Mouse (Mus musculus) spleen, adult 2 months (tissue): ENCODE data around the gene Acaca. TPM values are rescaled to one million over a fixed set of nuclear protein-coding genes. Genes with fewer than 3 reads are reported as not detected.

Source experiments
- DNase-seq, 2 experiments: peaks; one replicate each; pipeline versions ENCODE4 v3.0.0 to v3.0.0-alpha.2; 2012 to 2021; ENCODE audit warnings: low spot score in 2 of 2, low read depth in 1 of 2
- H3K27ac ChIP-seq: fragments of 200-500 bp; 2 replicates; pipeline ENCODE4 v1.5.1; 2012; ENCODE audit warnings: low read length, inconsistent platforms; ENCODE audit not compliant: insufficient read depth
- H3K27me3 ChIP-seq: fragments of 200-500 bp; 2 replicates; pipeline ENCODE4 v1.6.1; 2012; ENCODE audit warnings: mild to moderate bottlenecking, moderate library complexity, low read length, inconsistent platforms; ENCODE audit not compliant: control insufficient read depth, insufficient read depth
- H3K36me3 ChIP-seq: fragments of 200-500 bp; 2 replicates; pipeline ENCODE4 v1.6.1; 2012; ENCODE audit warnings: mild to moderate bottlenecking, low read length, inconsistent platforms; ENCODE audit not compliant: control insufficient read depth, insufficient read depth
- H3K4me1 ChIP-seq: fragments of 200-500 bp; 2 replicates; pipeline ENCODE4 v1.6.1; 2011; ENCODE audit warnings: inconsistent platforms; ENCODE audit not compliant: control insufficient read depth, insufficient read depth, insufficient read length
- H3K4me3 ChIP-seq: fragments of 200-500 bp; 2 replicates; pipeline ENCODE4 v1.5.1; 2011; ENCODE audit warnings: mild to moderate bottlenecking, inconsistent platforms; ENCODE audit not compliant: insufficient read depth, insufficient read length; ENCODE audit errors: extremely low read depth
- CTCF ChIP-seq: fragments of 200-500 bp; IDR thresholded peaks from 2 replicates; pipeline ENCODE4 v1.5.1; 2011; ENCODE audit warnings: mild to moderate bottlenecking, inconsistent platforms; ENCODE audit not compliant: insufficient read depth, insufficient read length, insufficient replicate concordance; ENCODE audit errors: extremely low read depth
- POLR2A ChIP-seq: fragments of 200-500 bp; IDR thresholded peaks from 2 replicates; pipeline ENCODE4 v1.6.1; 2011; ENCODE audit warnings: low read depth, low read length, inconsistent platforms
- WGBS: fragments of 180-500 bp; shearing (Covaris S2); methylation state at CpG from one replicate; pipeline ENCODE4 v1.1.7; 2018; 5-methylcytosine and 5-hydroxymethylcytosine counted together
- polyA plus RNA-seq: library from polyadenylated mRNA; depleted of rRNA; stranded (reverse); fragments of >200 nt; gene quantifications from 2 replicates; pipeline ENCODE4 v1.2.3, GENCODE M21; 2012

Gene Acaca
- polyA plus RNA-seq, 1 experiment = 3.9 TPM

GRCm38 (mm10) chr11:84420779-84421178, 291.3 kb downstream of the Acaca start:
- Histone ChIP-seq H3K27ac (no peak overlapping the region), H3K36me3 (0 out of 2 replicates have a peak, but pooled peaks cover 4% of the 10 kb centered on the region), H3K4me3 (no peak overlapping the region), H3K4me1 (no peaks in the 10 kb centered on the region), H3K27me3 (no peaks in the 10 kb centered on the region)
- WGBS = 94% methylated on average over 6 of the region's 6 CpGs
- TF ChIP-seq POLR2A = no peak
- TF ChIP-seq CTCF = no peak
- no peak for DNase-seq

DNA sequence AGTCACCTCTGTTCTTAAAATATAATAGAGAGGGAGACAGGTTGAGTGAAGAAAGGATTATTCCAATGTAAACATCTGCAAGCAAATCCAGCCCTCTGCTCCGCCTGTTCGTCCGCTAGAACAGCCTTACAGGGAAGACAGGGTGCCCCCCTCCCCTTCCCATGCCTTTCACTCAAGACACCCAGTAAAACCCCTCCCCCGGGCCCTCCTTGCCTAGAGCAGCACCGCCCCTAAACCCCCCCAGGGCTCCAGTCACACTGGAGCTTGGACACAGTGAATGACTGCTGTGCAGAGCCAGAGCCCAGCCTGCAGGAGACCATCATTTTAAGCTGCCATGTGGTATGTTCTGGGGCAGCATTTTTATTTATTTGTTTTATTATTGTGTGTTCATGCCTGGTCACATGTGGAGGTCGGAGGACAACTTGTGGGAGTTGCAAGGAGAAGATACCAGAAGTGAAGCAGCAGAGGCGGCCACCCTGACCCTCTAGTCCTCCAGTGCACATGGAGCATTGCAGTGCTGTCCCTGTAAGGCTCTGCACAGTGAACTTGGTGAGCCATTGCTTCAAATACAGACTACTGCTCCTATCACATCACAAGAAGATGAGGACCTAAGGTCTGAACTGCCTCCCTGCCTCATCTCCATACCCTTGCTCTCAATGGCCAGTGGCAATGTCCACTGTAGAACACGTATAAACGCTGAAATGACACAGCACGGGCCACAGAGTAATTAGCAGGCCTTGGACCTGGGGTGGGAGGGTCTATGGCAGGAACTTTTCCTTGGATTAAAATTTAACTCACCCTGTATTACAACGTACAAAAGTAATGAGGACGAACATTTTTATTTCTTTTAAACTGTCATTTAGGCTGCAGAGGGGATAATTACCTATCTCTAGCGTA, 296.5 kb downstream of the Acaca start:
- TF ChIP-seq CTCF = no peak
- no peak for TF ChIP-seq POLR2A
- 93% methylated on average over 13 of the region's 13 CpGs for WGBS

GRCm38 (mm10) chr11:84426633-84426998, 297.1 kb downstream of the Acaca start:
- H3K4me3 ChIP-seq = no peak overlapping the region
- no peak for DNase-seq
- H3K27ac ChIP-seq = no peak overlapping the region
- H3K36me3 ChIP-seq = peaks cover 9% of the 10 kb centered on the region; the same call in 1 of the 2 replicates
- no peaks in the 10 kb centered on the region for H3K27me3 ChIP-seq
- TF ChIP-seq POLR2A (no peak), CTCF (no peak)
- no peaks in the 10 kb centered on the region for H3K4me1 ChIP-seq
- WGBS = 93% methylated on average over 5 of the region's 5 CpGs

More for the DNA sequence above, 296.5 kb downstream of the Acaca start:
- H3K4me3 ChIP-seq = no peak overlapping the region
- no peaks in the 10 kb centered on the region for H3K27me3 ChIP-seq
- H3K36me3 ChIP-seq = peaks cover 5% of the 10 kb centered on the region; the same call in 1 of the 2 replicates
- no peak overlapping the region for H3K27ac ChIP-seq
- H3K4me1 ChIP-seq = no peaks in the 10 kb centered on the region
- DNase-seq = no peak

GRCm38 (mm10) chr11:84429581-84429980, 300.1 kb downstream of the Acaca start:
- peaks cover 8% of the 10 kb centered on the region; the same call in 1 of the 2 replicates for H3K36me3 ChIP-seq
- no peak overlapping the region for H3K4me3 ChIP-seq
- peak; percentile 20; the same call in 1 of the 2 replicates for TF ChIP-seq CTCF
- TF ChIP-seq POLR2A = no peak
- H3K4me1 ChIP-seq = no peaks in the 10 kb centered on the region
- H3K27me3 ChIP-seq = no peaks in the 10 kb centered on the region
- no peak overlapping the region for H3K27ac ChIP-seq
- peak in 1 of 2 experiments; percentile 9 for DNase-seq
- WGBS = 92% methylated on average over 1 of the region's 1 CpGs

DNA sequence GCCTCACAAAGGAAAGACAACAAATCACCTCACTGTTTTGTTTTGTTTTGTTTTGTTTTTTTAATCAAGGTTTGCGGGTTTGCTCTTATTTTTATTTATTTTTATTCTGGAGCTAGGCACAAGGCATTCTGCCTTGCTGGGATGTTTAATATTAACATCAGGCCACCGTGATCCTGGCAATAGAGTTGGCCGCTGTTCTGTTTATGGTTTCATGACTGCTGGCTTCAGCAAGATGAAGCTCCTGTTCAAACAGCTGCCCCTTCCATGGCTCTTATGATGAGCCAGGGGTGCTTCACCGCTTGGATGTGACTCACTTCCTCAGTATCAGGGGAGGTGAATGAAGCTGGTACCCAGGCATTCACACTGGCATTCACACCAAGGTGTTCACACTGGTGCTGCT, 300.9 kb downstream of the Acaca start:
- no peak for DNase-seq
- Histone ChIP-seq H3K4me3 (no peak overlapping the region), H3K4me1 (no peaks in the 10 kb centered on the region), H3K27ac (no peak overlapping the region), H3K36me3 (peaks cover 8% of the 10 kb centered on the region; the same call in 1 of the 2 replicates), H3K27me3 (no peaks in the 10 kb centered on the region)
- TF ChIP-seq POLR2A (no peak), CTCF (no peak)
- WGBS = 92% methylated on average over 4 of the region's 4 CpGs

- 88% methylated on average over 6 of the region's 6 CpGs for WGBS
- TF ChIP-seq CTCF = no peak
- no peak for TF ChIP-seq POLR2A
- H3K4me3 ChIP-seq = no peak overlapping the region
- no peak for DNase-seq
- no peaks in the 10 kb centered on the region for H3K4me1 ChIP-seq
- peaks cover 12% of the 10 kb centered on the region for H3K36me3 ChIP-seq
- no peak overlapping the region for H3K27ac ChIP-seq
- H3K27me3 ChIP-seq = no peaks in the 10 kb centered on the region
Measured at GRCm38 (mm10) chr11:84434879-84435278, 305.4 kb downstream of the Acaca start.

- H3K36me3 ChIP-seq = peaks cover 14% of the 10 kb centered on the region
- no peak overlapping the region for H3K4me3 ChIP-seq
- no peak for TF ChIP-seq CTCF
- TF ChIP-seq POLR2A = no peak
- DNase-seq = no peak
- no peaks in the 10 kb centered on the region for H3K27me3 ChIP-seq
- no peaks in the 10 kb centered on the region for H3K4me1 ChIP-seq
- H3K27ac ChIP-seq = no peak overlapping the region
- WGBS = 87% methylated on average over 3 of the region's 3 CpGs
Measured at GRCm38 (mm10) chr11:84440402-84440801, 310.9 kb downstream of the Acaca start.
